Mouse (Mus musculus): ENCODE data around the gene Mocs1. TPM values are rescaled to one million over a fixed set of nuclear protein-coding genes. Genes with fewer than 3 reads are reported as not detected.

The Mocs1 gene
- 10 to 100 TPM; 14.6 to 15.2 TPM for total RNA-seq (2021)
- long read RNA-seq, experiment 1, partial matches to known transcripts, result 0 of 2 reads
- long read RNA-seq, experiment 1, other reads (novel, unspliced or antisense), result 2 of 2 reads
- long read RNA-seq, experiment 2, partial matches to known transcripts, result 0 of 1 reads
- long read RNA-seq, experiment 2, other reads (novel, unspliced or antisense), result 1 of 1 reads

GRCm38 (mm10) chr17:49428239-49428688 is at the start of gene Mocs1:
Gene Mocs1, plus strand, starts transcription at chr17:49428362.
- peak; percentile 93 to 95 for DNase-seq (ENCODE audit: low spot score in 2 of 2)

DNA sequence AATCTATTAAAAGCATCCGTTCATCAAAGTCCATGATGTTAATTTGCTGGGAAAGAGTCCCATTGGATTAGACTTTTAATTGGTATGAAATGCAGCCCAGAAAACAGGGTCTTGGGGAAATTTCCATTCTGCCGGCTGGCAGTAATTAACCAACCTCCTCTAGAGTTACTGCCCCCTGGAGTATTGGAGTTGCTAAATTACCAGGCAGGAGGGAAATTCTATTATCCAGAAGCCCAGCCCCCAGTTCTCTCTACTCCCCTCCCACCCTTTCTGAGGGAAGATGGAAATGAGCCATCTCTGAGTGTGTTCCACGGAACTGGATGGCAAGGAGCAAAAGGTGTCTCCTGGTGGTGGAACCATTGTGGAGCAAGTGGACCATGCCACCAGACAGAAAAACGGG is 48.5 kb upstream of the Mocs1 start:
- DNase-seq (ENCODE audit: low spot score in 2 of 2), result no peak

GRCm38 (mm10) chr17:49384217-49384943 is 43.8 kb upstream of the Mocs1 start:
- DNase-seq (ENCODE audit: low spot score in 2 of 2), result no peak

GRCm38 (mm10) chr17:49387741-49388140 is 40.4 kb upstream of the Mocs1 start:
- no peak for DNase-seq (ENCODE audit: low spot score in 2 of 2)

DNA sequence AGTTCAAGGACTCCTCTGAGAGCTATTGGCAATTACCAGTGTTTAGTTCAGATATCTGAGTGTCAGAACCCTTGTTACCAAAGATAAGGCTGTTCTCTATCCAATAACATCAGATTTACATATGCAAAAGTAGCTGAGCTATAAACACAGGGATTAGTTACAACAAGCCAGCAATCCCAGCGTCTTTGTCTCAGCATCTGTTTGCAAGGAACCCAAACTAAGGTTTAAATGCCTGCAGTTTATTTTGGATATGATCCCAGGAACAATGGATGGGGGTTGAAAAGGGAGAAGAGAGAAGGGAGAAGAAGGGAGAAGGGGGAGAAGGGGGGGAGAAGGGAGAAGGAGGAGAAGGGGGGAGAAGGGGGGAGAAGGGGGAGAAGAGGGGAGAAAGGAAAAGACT is 35.4 kb upstream of the Mocs1 start:
- no peak for DNase-seq (ENCODE audit: low spot score in 2 of 2)

DNA sequence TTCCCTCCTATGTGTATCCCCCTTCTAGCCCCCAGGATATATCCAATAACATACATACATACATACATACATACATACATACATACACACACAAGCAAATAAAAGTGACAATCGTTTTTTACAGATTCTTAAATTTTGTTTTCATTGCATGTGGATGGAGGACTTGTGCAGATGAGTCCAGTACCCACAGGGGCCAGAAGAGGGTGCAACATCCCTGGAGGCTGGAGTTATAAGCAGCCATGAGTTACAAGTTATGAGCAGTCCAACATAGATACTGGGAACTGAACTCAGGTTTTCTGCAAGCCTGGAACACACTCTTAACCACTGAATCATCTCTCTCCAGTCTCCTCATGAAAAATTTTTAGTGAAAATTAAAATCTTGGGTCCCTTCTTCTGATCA is 33.3 kb upstream of the Mocs1 start:
- DNase-seq (ENCODE audit: low spot score in 2 of 2), result peak; percentile 13 to 18

DNA sequence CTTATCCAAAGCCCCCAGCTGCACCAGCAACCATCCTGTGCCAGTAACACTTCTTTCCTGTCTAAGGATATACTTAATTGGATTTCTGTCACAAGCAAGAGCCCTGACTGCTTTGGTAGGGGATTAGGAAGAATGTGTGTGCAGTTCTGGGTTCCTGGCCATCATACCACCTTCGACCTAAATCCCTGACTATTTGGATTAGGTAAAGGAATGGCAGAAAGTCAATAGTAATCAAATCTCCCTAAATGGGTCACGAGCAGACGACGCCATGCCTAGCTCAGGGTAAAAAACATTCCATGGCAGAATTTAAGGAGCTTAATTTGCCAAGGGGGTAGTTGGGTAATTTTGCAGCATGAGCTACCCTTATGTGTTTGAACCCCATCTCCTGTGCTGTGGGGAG is 28.6 kb upstream of the Mocs1 start:
- no peak for DNase-seq (ENCODE audit: low spot score in 2 of 2)

DNA sequence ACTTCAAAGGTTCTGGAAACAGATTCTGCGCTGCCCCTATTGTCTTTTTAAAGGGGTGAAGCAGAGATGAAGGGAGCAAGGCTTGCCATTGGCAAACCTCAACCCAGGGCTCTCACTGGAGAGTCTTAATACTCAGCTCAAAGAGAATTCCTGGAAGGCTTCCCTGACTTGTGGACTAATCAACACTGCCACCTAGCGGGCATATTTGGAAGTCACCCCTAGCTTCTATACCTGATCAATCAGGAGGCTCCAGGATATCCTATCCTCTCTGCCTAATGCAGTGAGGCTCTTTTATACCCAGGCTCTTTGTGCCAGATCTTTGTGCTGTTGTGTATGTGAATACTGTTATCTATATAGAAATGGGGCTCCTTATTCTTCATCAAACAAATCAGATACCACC is 28.0 kb upstream of the Mocs1 start:
- DNase-seq (ENCODE audit: low spot score in 2 of 2), result peak; percentile 80 to 86

DNA sequence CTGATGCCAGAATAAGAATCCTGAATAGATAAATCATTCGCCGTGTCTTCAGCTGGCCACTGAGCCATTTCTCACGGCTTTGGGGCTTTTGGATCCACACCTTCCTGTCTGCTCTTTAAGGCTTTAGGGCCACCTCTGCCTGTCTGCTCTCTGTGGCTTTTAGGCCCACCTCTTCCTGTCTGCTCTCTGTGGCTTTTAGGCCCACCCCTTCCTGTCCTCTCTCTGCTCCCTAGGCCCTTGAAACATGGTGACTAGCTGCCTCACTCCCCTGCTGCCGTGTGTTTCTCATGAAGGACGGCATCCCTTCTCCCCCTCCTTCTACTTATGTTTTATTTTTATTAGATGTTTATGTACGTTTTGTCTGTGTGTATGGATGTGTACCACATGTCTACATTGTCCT is 25.0 kb upstream of the Mocs1 start:
- DNase-seq (ENCODE audit: low spot score in 2 of 2), result no peak

DNA sequence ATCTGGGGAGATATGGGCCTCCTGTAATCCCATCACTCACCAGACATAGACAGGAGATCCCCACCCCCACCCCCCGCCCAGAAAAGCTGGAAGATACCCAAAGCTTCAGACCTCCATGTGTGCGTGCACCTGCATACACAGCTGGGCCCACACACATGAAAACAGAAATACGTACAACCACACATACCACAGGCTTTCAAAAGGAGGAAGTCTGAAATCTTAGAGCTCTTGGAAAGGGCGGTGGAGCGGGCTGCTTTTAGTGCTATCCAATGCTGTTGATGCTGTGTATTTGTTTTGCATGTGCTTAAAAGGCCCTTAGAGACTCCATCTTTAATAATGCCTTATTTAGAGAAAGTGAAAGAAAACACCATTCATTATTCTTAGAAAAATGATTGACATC is 22.2 kb upstream of the Mocs1 start:
- DNase-seq (ENCODE audit: low spot score in 2 of 2), result no peak

GRCm38 (mm10) chr17:49412974-49413373 is 15.2 kb upstream of the Mocs1 start:
- DNase-seq (ENCODE audit: low spot score in 2 of 2), result no peak

DNA sequence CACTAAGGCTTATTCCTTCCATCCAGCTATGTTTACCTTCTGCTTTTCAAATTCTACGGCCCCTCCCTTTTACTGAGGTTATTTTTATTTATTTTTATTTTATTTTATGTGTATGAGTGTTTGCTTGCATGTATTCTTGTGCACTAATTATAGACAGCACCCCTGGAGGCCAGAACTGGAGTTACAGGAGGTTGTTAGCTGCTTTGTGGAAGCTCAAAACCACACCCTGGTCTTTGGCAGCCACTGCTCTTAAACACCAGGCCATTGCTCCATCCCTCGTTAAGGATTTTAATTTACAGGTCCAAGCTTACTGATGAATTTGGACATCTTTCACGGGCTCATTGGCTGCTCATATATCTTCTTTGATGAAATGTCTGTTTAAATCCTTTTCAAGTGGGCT is 14.6 kb upstream of the Mocs1 start:
- no peak for DNase-seq (ENCODE audit: low spot score in 2 of 2)

- DNase-seq (ENCODE audit: low spot score in 2 of 2), result no peak
Observed at GRCm38 (mm10) chr17:49416228-49416627, 11.9 kb upstream of the Mocs1 start.

DNA sequence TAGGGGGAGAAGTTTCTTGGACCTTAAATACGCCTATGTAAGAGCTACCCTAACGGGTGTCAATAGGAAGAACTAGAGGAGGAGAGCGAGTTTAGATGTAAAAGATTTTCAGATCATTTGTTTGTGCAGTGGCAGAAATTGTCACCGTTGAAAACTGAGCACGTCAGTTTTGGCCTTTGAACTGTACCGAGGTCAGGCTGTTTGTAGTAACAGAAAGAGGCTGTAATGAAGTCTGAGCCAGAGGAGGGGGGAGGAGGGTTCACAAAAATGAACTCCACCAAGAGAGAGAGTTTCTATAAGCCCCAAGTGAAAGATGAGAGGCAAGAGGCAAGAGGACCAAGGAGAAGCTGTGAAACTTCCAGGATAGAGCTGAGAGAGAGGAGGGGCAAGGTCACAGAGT is 8.3 kb upstream of the Mocs1 start:
- no peak for DNase-seq (ENCODE audit: low spot score in 2 of 2)

- no peak for DNase-seq (ENCODE audit: low spot score in 2 of 2)
Observed at GRCm38 (mm10) chr17:49422286-49423066, 5.7 kb upstream of the Mocs1 start.

DNA sequence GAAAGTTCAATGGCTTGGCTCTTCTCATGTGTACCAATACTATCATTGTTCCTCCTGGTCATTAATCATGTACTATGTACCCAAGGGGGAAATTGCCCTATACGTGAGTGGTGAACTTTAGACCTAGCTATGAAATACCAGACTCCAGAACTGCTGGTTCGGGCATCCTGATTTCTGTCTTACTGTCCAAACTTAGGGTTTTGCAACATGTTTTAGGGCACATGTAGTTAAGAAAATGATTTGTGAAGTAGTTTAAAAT is 5.2 kb upstream of the Mocs1 start:
- DNase-seq (ENCODE audit: low spot score in 2 of 2), result no peak

DNA sequence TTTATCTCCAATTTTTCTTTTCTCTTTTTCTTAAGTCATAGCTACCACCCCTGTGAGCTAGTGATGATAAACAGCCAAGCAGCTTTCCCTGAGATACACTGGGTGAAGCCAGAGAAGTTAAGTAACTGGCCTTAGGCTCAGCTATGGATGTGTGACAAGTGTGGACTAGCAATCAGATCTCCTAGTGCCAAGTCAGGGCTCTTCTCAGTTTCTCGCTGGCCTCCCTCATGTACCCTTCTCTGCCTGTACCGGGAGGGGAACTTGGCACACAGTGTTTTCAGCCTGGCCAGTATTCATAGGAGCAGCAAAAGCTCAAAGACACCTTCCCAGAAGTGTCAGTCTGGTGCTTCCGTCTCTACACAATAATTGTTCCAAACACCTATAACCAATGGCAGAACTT is 4.3 kb upstream of the Mocs1 start:
- no peak for DNase-seq (ENCODE audit: low spot score in 2 of 2)

DNA sequence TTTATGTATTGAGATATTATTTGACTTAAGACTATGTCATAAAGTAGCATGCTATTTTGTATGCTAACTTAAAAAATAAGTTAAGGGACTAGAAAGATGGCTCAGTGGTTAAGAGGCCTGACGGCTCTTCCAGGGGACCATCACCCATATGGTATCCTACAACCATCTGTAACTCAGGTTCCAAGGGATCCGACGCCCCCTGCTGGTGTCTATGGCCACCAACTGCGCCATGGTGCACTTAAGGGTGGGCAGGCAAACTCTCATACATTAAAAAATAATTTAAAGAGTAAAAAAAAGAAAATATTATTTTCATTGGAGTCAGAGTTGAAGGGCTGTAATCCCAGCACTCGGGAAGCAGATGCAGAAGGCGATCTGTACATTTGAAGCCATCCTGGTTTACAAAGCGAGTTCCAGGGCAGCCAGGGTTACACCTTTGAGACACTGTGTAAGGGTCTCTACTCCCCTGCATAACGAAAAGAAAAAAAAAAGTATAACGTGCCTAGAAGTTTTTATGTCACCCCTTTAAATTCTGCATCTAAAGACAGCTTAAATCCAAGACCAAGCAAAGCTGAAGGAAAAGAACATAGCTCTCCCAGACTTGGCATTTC is 427 bp upstream of the Mocs1 start:
- DNase-seq (ENCODE audit: low spot score in 2 of 2), result no peak

DNA sequence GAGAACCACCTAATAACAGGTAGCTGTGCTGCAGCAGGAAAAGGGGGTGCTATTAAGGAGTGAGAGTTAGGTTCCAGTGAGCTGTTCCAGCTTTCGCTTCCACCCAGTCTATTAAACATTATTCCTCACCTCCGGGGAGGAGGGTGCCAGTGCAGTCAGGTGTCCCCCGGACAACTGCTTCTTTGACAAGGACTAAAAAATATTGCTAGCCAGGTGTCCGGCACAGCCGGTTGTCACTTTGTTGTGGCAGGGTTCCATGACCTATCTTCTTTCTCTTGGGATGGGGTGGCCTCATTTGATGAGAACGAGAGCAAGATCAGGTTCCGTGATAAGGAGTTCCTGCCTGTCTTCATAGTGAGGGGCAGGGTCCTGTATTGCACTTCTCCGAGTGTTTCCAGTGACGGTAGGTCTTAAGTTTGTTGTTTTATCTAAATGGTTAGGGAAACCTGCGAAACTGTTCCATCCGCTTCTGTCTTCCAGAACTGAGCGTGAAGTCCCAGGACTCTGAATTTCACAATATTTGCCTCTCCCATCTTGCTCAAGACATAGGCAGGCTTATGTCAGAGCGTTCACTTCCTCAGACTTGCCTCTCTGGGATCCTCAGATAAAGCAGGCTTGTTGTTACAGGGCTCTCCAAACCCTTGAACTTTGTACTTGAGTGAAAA is 721 bp downstream of the Mocs1 start:
- no peak for DNase-seq (ENCODE audit: low spot score in 2 of 2)

DNA sequence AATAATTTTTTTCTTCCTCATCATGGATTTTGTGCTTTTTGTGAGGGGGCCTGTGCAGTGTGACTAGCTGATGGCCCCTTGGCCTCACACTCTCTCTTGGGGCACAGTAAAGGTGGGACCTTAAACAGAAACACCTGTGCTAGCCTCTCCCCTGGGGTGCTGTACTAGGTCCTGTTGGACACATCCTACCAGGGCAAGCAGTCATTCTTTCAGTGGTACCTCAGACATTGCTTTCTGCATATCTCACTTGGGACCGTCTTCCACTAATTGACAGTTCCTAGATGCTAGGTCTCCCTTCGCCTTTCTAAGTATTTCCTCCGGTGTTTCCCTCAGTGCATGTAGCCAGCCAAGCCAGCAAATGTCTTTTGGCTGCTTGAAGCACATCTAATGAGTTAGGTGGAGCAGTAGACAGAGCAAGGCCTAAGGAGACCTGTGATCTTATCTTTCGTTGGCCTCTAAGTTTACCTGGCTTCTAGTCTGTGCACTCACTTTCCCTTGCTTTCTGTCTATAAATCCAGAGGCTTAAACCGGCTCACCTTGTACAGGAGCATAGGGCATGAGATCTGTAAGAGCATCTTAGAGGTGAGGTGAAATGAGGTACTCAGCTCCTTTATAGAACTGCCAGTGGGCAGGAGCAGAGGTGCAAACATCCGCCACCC is 1.4 kb downstream of the Mocs1 start:
- DNase-seq (ENCODE audit: low spot score in 2 of 2), result no peak

DNA sequence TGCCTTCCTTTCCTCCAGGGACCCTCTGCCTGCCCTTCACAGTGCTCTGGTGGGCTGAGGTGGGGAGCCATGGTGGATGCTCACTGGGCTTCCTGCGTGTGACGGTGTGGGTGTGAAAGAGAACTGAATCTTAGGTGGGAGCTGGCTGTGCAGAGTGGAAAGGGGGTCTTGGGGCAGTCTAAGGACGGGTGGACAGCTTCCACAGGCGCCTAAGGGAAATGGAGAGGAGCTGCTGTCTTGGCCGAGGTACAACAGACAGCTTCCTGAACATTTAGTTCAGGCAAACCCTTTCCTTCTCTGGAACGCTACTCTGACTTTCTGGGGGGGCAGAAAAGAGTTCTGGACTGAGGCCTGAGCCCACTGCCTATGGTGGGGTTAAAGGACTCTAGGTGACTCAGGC is 2.0 kb downstream of the Mocs1 start:
- DNase-seq (ENCODE audit: low spot score in 2 of 2), result no peak
